Mouse (Mus musculus): Measurements from ENCODE around the gene Zfp612. TPM values are rescaled to one million over a fixed set of nuclear protein-coding genes. Genes with fewer than 3 reads are reported as not detected.
A peak's percentile ranks its signal among the peaks of the same experiment; 100 is the strongest.
"Not testable (repeated sequence)": the region's sequence is repeated elsewhere in the genome, so short reads cannot be mapped to it uniquely, and the experiment has no call there.

Gene Zfp612
- total RNA-seq (2014; rRNA removed), result 11.7 and 12.3 TPM in 2 replicates
- 16.6 and 16.7 TPM in 2 replicates for polyA plus RNA-seq (2015; fragmentation: Nextera tagmentation; extraction: Ambion mirVana)

GRCm38 (mm10) chr8:110079282-110080221 lies at the start of gene Zfp612:
Zfp612 (plus strand) TSS chr8:110079746.
- Histone ChIP-seq H3K27ac (peak within 1 kb of the TSS; percentile 67), H3K9ac (replicated peaks; ENCODE audit: low read length) (peak within 1 kb of the TSS; percentile 69), H3K27me3 (ENCODE audit: insufficient read depth, low read length) (no peaks in the 10 kb centered on the region), H3K9me3 (ENCODE audit: low read length) (no peaks in the 10 kb centered on the region), H3K4me3 (ENCODE audit: low read length) (peak within 1 kb of the TSS; percentile 66), H3K36me3 (ENCODE audit: insufficient read depth, low read length) (peaks cover 14% of the 10 kb centered on the region; the same call in 1 of the 2 replicates), H3K4me1 (ENCODE audit: insufficient read depth, low read length) (0 out of 2 replicates have a peak, but pooled peaks cover 10% of the 10 kb centered on the region), H3K4me2 (ENCODE audit: low read depth, low read length) (peak within 1 kb of the TSS; percentile 91)
- ATAC-seq (peak; percentile 96), DNase-seq (ENCODE audit: low spot score) (peak; percentile 83)
- 6% methylated on average over 53 of the region's 54 CpGs for WGBS
- TF ChIP-seq CTCF (IDR thresholded peaks at IDR 0.05; ENCODE audit: low read depth), result no peak; the same call in 1 of the 2 replicates

GRCm38 (mm10) chr8:110033771-110034170 lies 45.8 kb upstream of the Zfp612 start:
- not testable (repeated sequence) for H3K4me3 ChIP-seq (ENCODE audit: low read length); H3K9ac ChIP-seq (replicated peaks; ENCODE audit: low read length); H3K27ac ChIP-seq; ATAC-seq; H3K27me3 ChIP-seq (ENCODE audit: insufficient read depth, low read length); DNase-seq (ENCODE audit: low spot score); H3K36me3 ChIP-seq (ENCODE audit: insufficient read depth, low read length); H3K9me3 ChIP-seq (ENCODE audit: low read length); H3K4me1 ChIP-seq (ENCODE audit: insufficient read depth, low read length); H3K4me2 ChIP-seq (ENCODE audit: low read depth, low read length)
- 33% methylated on average over 8 of the region's 8 CpGs for WGBS

- peaks cover 2% of the 10 kb centered on the region; the same call in 1 of the 2 replicates for H3K4me1 ChIP-seq (ENCODE audit: insufficient read depth, low read length)
- no peaks in the 10 kb centered on the region for H3K9me3 ChIP-seq (ENCODE audit: low read length)
- ATAC-seq, result no peak
- no peaks in the 10 kb centered on the region for H3K36me3 ChIP-seq (ENCODE audit: insufficient read depth, low read length)
- H3K27me3 ChIP-seq (ENCODE audit: insufficient read depth, low read length), result no peaks in the 10 kb centered on the region
- no peak overlapping the region for H3K27ac ChIP-seq
- no peak overlapping the region for H3K4me2 ChIP-seq (ENCODE audit: low read depth, low read length)
- no peak overlapping the region for H3K4me3 ChIP-seq (ENCODE audit: low read length)
- no peak for TF ChIP-seq CTCF (IDR thresholded peaks at IDR 0.05; ENCODE audit: low read depth)
- no peak for DNase-seq (ENCODE audit: low spot score)
- H3K9ac ChIP-seq (replicated peaks; ENCODE audit: low read length), result no peak overlapping the region
- WGBS, result 45% methylated on average over 4 of the region's 4 CpGs
These were observed 45.2 kb upstream of the Zfp612 start for GRCm38 (mm10) chr8:110034331-110034730.

- H3K27ac ChIP-seq, result no peak overlapping the region
- H3K4me2 ChIP-seq (ENCODE audit: low read depth, low read length), result no peak overlapping the region
- 38% methylated on average over 2 of the region's 2 CpGs for WGBS
- H3K4me3 ChIP-seq (ENCODE audit: low read length), result no peak overlapping the region
- H3K36me3 ChIP-seq (ENCODE audit: insufficient read depth, low read length), result no peaks in the 10 kb centered on the region
- peaks cover 2% of the 10 kb centered on the region; the same call in 1 of the 2 replicates for H3K4me1 ChIP-seq (ENCODE audit: insufficient read depth, low read length)
- DNase-seq (ENCODE audit: low spot score) (peak; percentile 36), ATAC-seq (no peak)
- H3K27me3 ChIP-seq (ENCODE audit: insufficient read depth, low read length), result no peaks in the 10 kb centered on the region
- no peaks in the 10 kb centered on the region for H3K9me3 ChIP-seq (ENCODE audit: low read length)
- no peak overlapping the region for H3K9ac ChIP-seq (replicated peaks; ENCODE audit: low read length)
- TF ChIP-seq CTCF (IDR thresholded peaks at IDR 0.05; ENCODE audit: low read depth), result no peak
These were observed 43.4 kb upstream of the Zfp612 start for GRCm38 (mm10) chr8:110036156-110036555.

GRCm38 (mm10) chr8:110039216-110039615 lies 40.3 kb upstream of the Zfp612 start:
- ATAC-seq (no peak), DNase-seq (ENCODE audit: low spot score) (no peak)
- TF ChIP-seq CTCF (IDR thresholded peaks at IDR 0.05; ENCODE audit: low read depth), result no peak
- 38% methylated on average over 7 of the region's 7 CpGs for WGBS
- peaks cover 2% of the 10 kb centered on the region; the same call in 1 of the 2 replicates for H3K4me1 ChIP-seq (ENCODE audit: insufficient read depth, low read length)
- no peaks in the 10 kb centered on the region for H3K9me3 ChIP-seq (ENCODE audit: low read length)
- no peak overlapping the region for H3K4me2 ChIP-seq (ENCODE audit: low read depth, low read length)
- no peaks in the 10 kb centered on the region for H3K27me3 ChIP-seq (ENCODE audit: insufficient read depth, low read length)
- H3K36me3 ChIP-seq (ENCODE audit: insufficient read depth, low read length), result no peaks in the 10 kb centered on the region
- no peak overlapping the region for H3K9ac ChIP-seq (replicated peaks; ENCODE audit: low read length)
- no peak overlapping the region for H3K27ac ChIP-seq
- H3K4me3 ChIP-seq (ENCODE audit: low read length), result no peak overlapping the region

GRCm38 (mm10) chr8:110039659-110040058 lies 39.9 kb upstream of the Zfp612 start, which contains the start of gene Chst4:
Chst4 (minus strand) TSS chr8:110039740.
- no peak for ATAC-seq
- H3K4me3 ChIP-seq (ENCODE audit: low read length), result no peak within 1 kb of the TSS

More at GRCm38 (mm10) chr8:110039659-110040058, 39.9 kb upstream of the Zfp612 start, which contains the start of gene Chst4:
- H3K9me3 ChIP-seq (ENCODE audit: low read length), result no peaks in the 10 kb centered on the region
- H3K9ac ChIP-seq (replicated peaks; ENCODE audit: low read length), result no peak within 1 kb of the TSS
- WGBS, result 81% methylated on average over 5 of the region's 5 CpGs
- peaks cover 2% of the 10 kb centered on the region; the same call in 1 of the 2 replicates for H3K4me1 ChIP-seq (ENCODE audit: insufficient read depth, low read length)
- H3K27me3 ChIP-seq (ENCODE audit: insufficient read depth, low read length), result no peaks in the 10 kb centered on the region
- no peak for DNase-seq (ENCODE audit: low spot score)
- TF ChIP-seq CTCF (IDR thresholded peaks at IDR 0.05; ENCODE audit: low read depth), result no peak
- no peak within 1 kb of the TSS for H3K4me2 ChIP-seq (ENCODE audit: low read depth, low read length)
- no peak within 1 kb of the TSS for H3K27ac ChIP-seq
- no peaks in the 10 kb centered on the region for H3K36me3 ChIP-seq (ENCODE audit: insufficient read depth, low read length)

Data from hindbrain, postnatal 0 days (tissue).